Mouse (Mus musculus): ENCODE measurements around the gene Celf2.

The Celf2 gene

GRCm38 (mm10) chr2:7342911-7343478, 166.4 kb downstream of the Celf2 start:
- TF ChIP-seq GATA4 (IDR thresholded peaks at IDR 0.05; ENCODE audit: insufficient replicate concordance, low read length) = no peak

GRCm38 (mm10) chr2:7334846-7335245, 174.5 kb downstream of the Celf2 start:
- no peak for TF ChIP-seq GATA4 (IDR thresholded peaks at IDR 0.05; ENCODE audit: insufficient replicate concordance, low read length)

- TF ChIP-seq GATA4 (IDR thresholded peaks at IDR 0.05; ENCODE audit: insufficient replicate concordance, low read length) = no peak
Measured at GRCm38 (mm10) chr2:7328018-7328899, 181.1 kb downstream of the Celf2 start.

GRCm38 (mm10) chr2:7319760-7320159, 189.6 kb downstream of the Celf2 start:
- no peak for TF ChIP-seq GATA4 (IDR thresholded peaks at IDR 0.05; ENCODE audit: insufficient replicate concordance, low read length)

GRCm38 (mm10) chr2:7311776-7312175, 197.6 kb downstream of the Celf2 start:
- no peak for TF ChIP-seq GATA4 (IDR thresholded peaks at IDR 0.05; ENCODE audit: insufficient replicate concordance, low read length)

- TF ChIP-seq GATA4 (IDR thresholded peaks at IDR 0.05; ENCODE audit: insufficient replicate concordance, low read length) = no peak
Measured at GRCm38 (mm10) chr2:7310840-7311182, 198.6 kb downstream of the Celf2 start.

- no peak for TF ChIP-seq GATA4 (IDR thresholded peaks at IDR 0.05; ENCODE audit: insufficient replicate concordance, low read length)
Measured at GRCm38 (mm10) chr2:7310129-7310839, 199.1 kb downstream of the Celf2 start.

GRCm38 (mm10) chr2:7309324-7309723, 200.0 kb downstream of the Celf2 start:
- TF ChIP-seq GATA4 (IDR thresholded peaks at IDR 0.05; ENCODE audit: insufficient replicate concordance, low read length) = no peak

- no peak for TF ChIP-seq GATA4 (IDR thresholded peaks at IDR 0.05; ENCODE audit: insufficient replicate concordance, low read length)
Measured at GRCm38 (mm10) chr2:7308731-7309130, 200.6 kb downstream of the Celf2 start.

- TF ChIP-seq GATA4 (IDR thresholded peaks at IDR 0.05; ENCODE audit: insufficient replicate concordance, low read length) = no peak
Measured at GRCm38 (mm10) chr2:7287434-7287833, 221.9 kb downstream of the Celf2 start.

- no peak for TF ChIP-seq GATA4 (IDR thresholded peaks at IDR 0.05; ENCODE audit: insufficient replicate concordance, low read length)
Measured at GRCm38 (mm10) chr2:7273214-7273613, 236.1 kb downstream of the Celf2 start.

- no peak for TF ChIP-seq GATA4 (IDR thresholded peaks at IDR 0.05; ENCODE audit: insufficient replicate concordance, low read length)
Measured at GRCm38 (mm10) chr2:7270051-7270450, 239.3 kb downstream of the Celf2 start.

GRCm38 (mm10) chr2:7267166-7267565, 242.2 kb downstream of the Celf2 start:
- TF ChIP-seq GATA4 (IDR thresholded peaks at IDR 0.05; ENCODE audit: insufficient replicate concordance, low read length) = no peak

GRCm38 (mm10) chr2:7260186-7260585, 249.2 kb downstream of the Celf2 start:
- TF ChIP-seq GATA4 (IDR thresholded peaks at IDR 0.05; ENCODE audit: insufficient replicate concordance, low read length) = no peak

- no peak for TF ChIP-seq GATA4 (IDR thresholded peaks at IDR 0.05; ENCODE audit: insufficient replicate concordance, low read length)
Measured at GRCm38 (mm10) chr2:7259616-7260015, 249.7 kb downstream of the Celf2 start.

GRCm38 (mm10) chr2:7256023-7256422, 253.3 kb downstream of the Celf2 start:
- no peak for TF ChIP-seq GATA4 (IDR thresholded peaks at IDR 0.05; ENCODE audit: insufficient replicate concordance, low read length)
